Mouse (Mus musculus): ENCODE results near the gene Sec24b. TPM values are rescaled to one million over a fixed set of nuclear protein-coding genes. Genes with fewer than 3 reads are reported as not detected.

Gene Sec24b
- polyA plus RNA-seq (2016; fragmentation: Nextera tagmentation; extraction: Ambion mirVana): 35.6 and 37.2 TPM in 2 replicates

- Histone ChIP-seq H3K27me3 (no peaks in the 10 kb centered on the region), H3K27ac (replicated peaks) (peak within 1 kb of the TSS; percentile 94), H3K4me3 (peak within 1 kb of the TSS; percentile 69), H3K9me3 (no peaks in the 10 kb centered on the region), H3K9ac (replicated peaks) (peak within 1 kb of the TSS; percentile 98), H3K4me2 (replicated peaks) (peak within 1 kb of the TSS; percentile 60), H3K36me3 (no peaks in the 10 kb centered on the region), H3K4me1 (peaks cover 29% of the 10 kb centered on the region)
- peak; percentile 17; the same call in 1 of the 2 replicates for ATAC-seq (ENCODE audit: low FRiP score, low read depth)
- 16% methylated on average over 12 of the region's 12 CpGs for WGBS
Observed at GRCm38 (mm10) chr3:130061281-130061680, at the start of gene Sec24b. Sec24b (minus strand) TSS chr3:130061553.

GRCm38 (mm10) chr3:130104471-130104870, 43.1 kb upstream of the Sec24b start:
- 87% methylated on average over 9 of the region's 9 CpGs for WGBS

GRCm38 (mm10) chr3:130103486-130103885, 42.1 kb upstream of the Sec24b start:
- Histone ChIP-seq H3K4me2 (replicated peaks) (no peak overlapping the region), H3K9ac (replicated peaks) (no peak overlapping the region), H3K4me3 (no peak overlapping the region), H3K27me3 (no peaks in the 10 kb centered on the region), H3K27ac (replicated peaks) (no peak overlapping the region), H3K4me1 (no peaks in the 10 kb centered on the region), H3K36me3 (no peaks in the 10 kb centered on the region), H3K9me3 (no peaks in the 10 kb centered on the region)
- WGBS: 74% methylated on average over 8 of the region's 8 CpGs
- ATAC-seq (ENCODE audit: low FRiP score, low read depth): no peak

More at GRCm38 (mm10) chr3:130104471-130104870, 43.1 kb upstream of the Sec24b start:
- Histone ChIP-seq H3K4me1 (no peaks in the 10 kb centered on the region), H3K27ac (replicated peaks) (no peak overlapping the region), H3K4me3 (no peak overlapping the region), H3K9me3 (no peaks in the 10 kb centered on the region), H3K9ac (replicated peaks) (no peak overlapping the region), H3K27me3 (no peaks in the 10 kb centered on the region), H3K36me3 (no peaks in the 10 kb centered on the region), H3K4me2 (replicated peaks) (no peak overlapping the region)
- ATAC-seq (ENCODE audit: low FRiP score, low read depth): no peak

- no peak overlapping the region for H3K27ac ChIP-seq (replicated peaks)
- H3K9ac ChIP-seq (replicated peaks): no peak overlapping the region
Observed at GRCm38 (mm10) chr3:130095160-130095781, 33.9 kb upstream of the Sec24b start.

GRCm38 (mm10) chr3:130094125-130094704, 32.9 kb upstream of the Sec24b start:
- no peak overlapping the region for H3K4me3 ChIP-seq
- no peak overlapping the region for H3K9ac ChIP-seq (replicated peaks)
- no peaks in the 10 kb centered on the region for H3K36me3 ChIP-seq
- H3K27me3 ChIP-seq: no peaks in the 10 kb centered on the region
- no peak for ATAC-seq (ENCODE audit: low FRiP score, low read depth)
- no peak overlapping the region for H3K4me2 ChIP-seq (replicated peaks)
- H3K4me1 ChIP-seq: no peaks in the 10 kb centered on the region
- 56% methylated on average over 5 of the region's 5 CpGs for WGBS
- H3K27ac ChIP-seq (replicated peaks): no peak overlapping the region
- no peaks in the 10 kb centered on the region for H3K9me3 ChIP-seq

More at GRCm38 (mm10) chr3:130095160-130095781, 33.9 kb upstream of the Sec24b start:
- no peaks in the 10 kb centered on the region for H3K27me3 ChIP-seq
- H3K4me2 ChIP-seq (replicated peaks): no peak overlapping the region
- no peaks in the 10 kb centered on the region for H3K9me3 ChIP-seq
- no peaks in the 10 kb centered on the region for H3K4me1 ChIP-seq
- no peaks in the 10 kb centered on the region for H3K36me3 ChIP-seq
- no peak for ATAC-seq (ENCODE audit: low FRiP score, low read depth)
- 43% methylated on average over 5 of the region's 5 CpGs for WGBS
- no peak overlapping the region for H3K4me3 ChIP-seq

- no peak for ATAC-seq (ENCODE audit: low FRiP score, low read depth)
Observed at GRCm38 (mm10) chr3:130090460-130090859, 29.1 kb upstream of the Sec24b start.

GRCm38 (mm10) chr3:130088654-130089053, 27.3 kb upstream of the Sec24b start:
- no peak overlapping the region for H3K9ac ChIP-seq (replicated peaks)
- no peak for ATAC-seq (ENCODE audit: low FRiP score, low read depth)
- no peak overlapping the region for H3K4me2 ChIP-seq (replicated peaks)
- WGBS: 86% methylated on average over 9 of the region's 9 CpGs
- no peaks in the 10 kb centered on the region for H3K9me3 ChIP-seq
- H3K4me1 ChIP-seq: no peaks in the 10 kb centered on the region
- no peak overlapping the region for H3K4me3 ChIP-seq
- no peaks in the 10 kb centered on the region for H3K36me3 ChIP-seq
- no peaks in the 10 kb centered on the region for H3K27me3 ChIP-seq
- no peak overlapping the region for H3K27ac ChIP-seq (replicated peaks)

More at GRCm38 (mm10) chr3:130090460-130090859, 29.1 kb upstream of the Sec24b start:
- no peaks in the 10 kb centered on the region for H3K27me3 ChIP-seq
- no peaks in the 10 kb centered on the region for H3K9me3 ChIP-seq
- no peak overlapping the region for H3K27ac ChIP-seq (replicated peaks)
- H3K4me1 ChIP-seq: no peaks in the 10 kb centered on the region
- no peaks in the 10 kb centered on the region for H3K36me3 ChIP-seq
- H3K4me3 ChIP-seq: no peak overlapping the region
- WGBS: 86% methylated on average over 9 of the region's 9 CpGs
- no peak overlapping the region for H3K9ac ChIP-seq (replicated peaks)
- no peak overlapping the region for H3K4me2 ChIP-seq (replicated peaks)

GRCm38 (mm10) chr3:130087466-130087865, 26.1 kb upstream of the Sec24b start:
- Histone ChIP-seq H3K4me3 (no peak overlapping the region), H3K27ac (replicated peaks) (no peak overlapping the region), H3K27me3 (no peaks in the 10 kb centered on the region), H3K4me1 (no peaks in the 10 kb centered on the region), H3K4me2 (replicated peaks) (no peak overlapping the region), H3K9me3 (no peaks in the 10 kb centered on the region), H3K9ac (replicated peaks) (no peak overlapping the region), H3K36me3 (no peaks in the 10 kb centered on the region)
- ATAC-seq (ENCODE audit: low FRiP score, low read depth): no peak
- WGBS: 87% methylated on average over 9 of the region's 9 CpGs

GRCm38 (mm10) chr3:130086372-130087080, 25.2 kb upstream of the Sec24b start:
- Histone ChIP-seq H3K4me2 (replicated peaks) (no peak overlapping the region), H3K9me3 (no peaks in the 10 kb centered on the region), H3K4me3 (no peak overlapping the region), H3K36me3 (no peaks in the 10 kb centered on the region), H3K27ac (replicated peaks) (no peak overlapping the region), H3K27me3 (no peaks in the 10 kb centered on the region), H3K9ac (replicated peaks) (no peak overlapping the region), H3K4me1 (no peaks in the 10 kb centered on the region)
- ATAC-seq (ENCODE audit: low FRiP score, low read depth): no peak
- 82% methylated on average over 13 of the region's 13 CpGs for WGBS

- H3K9me3 ChIP-seq: no peaks in the 10 kb centered on the region
- H3K36me3 ChIP-seq: no peaks in the 10 kb centered on the region
- H3K27me3 ChIP-seq: peaks cover 4% of the 10 kb centered on the region; the same call in 1 of the 2 replicates
- ATAC-seq (ENCODE audit: low FRiP score, low read depth): no peak
- WGBS: 84% methylated on average over 2 of the region's 2 CpGs
- no peak overlapping the region for H3K4me3 ChIP-seq
- H3K4me2 ChIP-seq (replicated peaks): no peak overlapping the region
- no peak overlapping the region for H3K27ac ChIP-seq (replicated peaks)
- no peaks in the 10 kb centered on the region for H3K4me1 ChIP-seq
- H3K9ac ChIP-seq (replicated peaks): no peak overlapping the region
Observed at GRCm38 (mm10) chr3:130083312-130083711, 22.0 kb upstream of the Sec24b start.

- no peak overlapping the region for H3K4me3 ChIP-seq
- no peak overlapping the region for H3K9ac ChIP-seq (replicated peaks)
- WGBS: 83% methylated on average over 6 of the region's 6 CpGs
- no peak for ATAC-seq (ENCODE audit: low FRiP score, low read depth)
- H3K9me3 ChIP-seq: no peaks in the 10 kb centered on the region
- H3K27ac ChIP-seq (replicated peaks): no peak overlapping the region
- H3K4me2 ChIP-seq (replicated peaks): no peak overlapping the region
- H3K4me1 ChIP-seq: no peaks in the 10 kb centered on the region
- H3K27me3 ChIP-seq: peaks cover 4% of the 10 kb centered on the region; the same call in 1 of the 2 replicates
- H3K36me3 ChIP-seq: no peaks in the 10 kb centered on the region
Observed at GRCm38 (mm10) chr3:130080666-130081065, 19.3 kb upstream of the Sec24b start.

- no peaks in the 10 kb centered on the region for H3K36me3 ChIP-seq
- ATAC-seq (ENCODE audit: low FRiP score, low read depth): no peak
- peaks cover 4% of the 10 kb centered on the region; the same call in 1 of the 2 replicates for H3K27me3 ChIP-seq
- no peak overlapping the region for H3K4me2 ChIP-seq (replicated peaks)
- no peak overlapping the region for H3K9ac ChIP-seq (replicated peaks)
- no peaks in the 10 kb centered on the region for H3K4me1 ChIP-seq
- H3K27ac ChIP-seq (replicated peaks): no peak overlapping the region
- no peaks in the 10 kb centered on the region for H3K9me3 ChIP-seq
- 6% methylated on average over 1 of the region's 1 CpGs for whole genome bisulfite sequencing
- H3K4me3 ChIP-seq: no peak overlapping the region
Observed at GRCm38 (mm10) chr3:130079794-130080193, 18.4 kb upstream of the Sec24b start.

Data from midbrain, embryonic 12.5 days (tissue).